Mouse (Mus musculus) thymus, postnatal 36 days (tissue): ENCODE measurements around the gene Ntrk1.

ENCODE experiments used
- DNase-seq, 2 experiments: peaks; one replicate each; pipeline ENCODE4 v3.0.0; 2022; ENCODE audit warnings: mixed read lengths in 2 of 2

The Ntrk1 gene

DNA sequence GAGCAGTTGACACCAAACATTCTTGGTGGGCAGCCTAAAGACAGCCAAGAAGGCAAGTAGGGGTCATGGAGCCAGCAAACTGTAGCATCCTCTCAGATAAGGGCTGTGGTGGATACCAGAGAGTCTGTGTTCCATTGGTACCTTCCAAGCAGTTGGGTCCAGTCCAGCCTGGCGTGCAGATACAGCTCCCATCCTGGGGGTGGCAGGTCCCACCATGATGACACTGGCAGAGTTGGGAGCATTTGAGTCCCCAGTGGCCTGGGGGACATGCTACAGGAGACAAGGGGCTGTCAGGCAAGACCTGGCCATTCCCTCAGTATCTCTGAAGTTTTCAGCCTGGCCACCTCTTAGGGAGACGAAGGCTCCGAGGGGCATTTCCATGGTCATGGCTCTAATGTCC, 42.4 kb downstream of the Ntrk1 start:
- DNase-seq = no peak

DNA sequence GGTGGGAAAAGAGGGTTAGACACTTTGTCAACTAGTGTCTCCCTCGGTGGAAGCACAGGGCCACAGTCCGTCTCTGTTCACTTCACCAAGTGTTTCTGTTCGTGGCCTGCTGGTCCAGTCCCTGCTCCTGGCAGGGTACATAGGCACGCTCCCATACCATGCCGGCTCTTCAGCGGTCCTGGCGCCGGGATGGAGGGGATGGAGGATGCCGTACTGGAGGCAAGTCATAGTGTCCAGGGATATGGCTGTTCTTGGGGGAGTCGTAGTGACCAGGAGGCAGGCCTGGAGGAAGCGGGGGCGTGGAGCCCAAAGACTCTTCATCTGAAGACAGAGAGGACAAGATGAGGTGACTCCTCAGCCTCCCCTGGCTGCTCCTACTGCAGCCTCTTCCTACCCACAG, 45.0 kb downstream of the Ntrk1 start:
- no peak for DNase-seq

DNA sequence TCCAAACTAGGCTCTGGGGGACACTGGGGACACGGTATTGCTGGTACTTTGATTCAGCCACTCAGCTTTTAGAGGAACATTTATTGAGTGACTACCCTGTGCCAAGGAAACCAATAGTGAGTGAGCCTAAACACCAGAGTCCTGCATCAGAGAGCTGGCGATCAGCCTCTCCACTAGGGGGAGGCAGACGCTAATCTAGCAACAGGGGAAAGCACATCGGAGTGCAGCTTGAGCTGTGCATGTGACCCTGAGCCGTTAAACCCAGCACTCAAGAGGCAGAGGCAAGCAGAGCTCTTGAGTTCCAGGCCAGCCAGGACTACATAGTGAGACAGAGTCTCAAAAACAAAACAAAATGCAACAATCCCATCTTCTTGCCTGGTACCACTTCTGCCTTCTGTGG, 45.9 kb downstream of the Ntrk1 start:
- peak; percentile 54 to 55 for DNase-seq

DNA sequence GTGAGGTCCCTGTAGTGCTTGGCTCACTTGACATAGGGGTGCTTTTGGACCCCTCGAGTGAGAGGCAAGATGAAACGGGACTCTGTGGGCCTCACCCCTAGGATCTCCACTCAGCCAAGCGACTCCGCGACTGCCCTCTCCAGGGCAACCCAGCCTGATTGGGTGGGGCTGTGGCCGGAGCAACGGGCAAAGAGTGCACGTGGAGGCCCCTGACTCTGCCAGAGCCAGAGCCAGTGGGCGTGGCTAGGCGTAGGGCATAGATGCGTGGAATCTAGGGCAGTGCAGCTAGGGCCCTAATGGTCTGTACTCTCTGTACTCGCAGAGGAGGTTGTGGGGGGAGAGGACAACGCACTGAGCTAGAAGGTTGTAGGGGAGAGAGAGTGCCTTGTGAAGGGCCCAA, 46.5 kb downstream of the Ntrk1 start, which contains the start of gene Lrrc71:
TSS of gene Lrrc71 (minus strand) at position 195 of the 400 bp plus-strand sequence.
- no peak for DNase-seq

DNA sequence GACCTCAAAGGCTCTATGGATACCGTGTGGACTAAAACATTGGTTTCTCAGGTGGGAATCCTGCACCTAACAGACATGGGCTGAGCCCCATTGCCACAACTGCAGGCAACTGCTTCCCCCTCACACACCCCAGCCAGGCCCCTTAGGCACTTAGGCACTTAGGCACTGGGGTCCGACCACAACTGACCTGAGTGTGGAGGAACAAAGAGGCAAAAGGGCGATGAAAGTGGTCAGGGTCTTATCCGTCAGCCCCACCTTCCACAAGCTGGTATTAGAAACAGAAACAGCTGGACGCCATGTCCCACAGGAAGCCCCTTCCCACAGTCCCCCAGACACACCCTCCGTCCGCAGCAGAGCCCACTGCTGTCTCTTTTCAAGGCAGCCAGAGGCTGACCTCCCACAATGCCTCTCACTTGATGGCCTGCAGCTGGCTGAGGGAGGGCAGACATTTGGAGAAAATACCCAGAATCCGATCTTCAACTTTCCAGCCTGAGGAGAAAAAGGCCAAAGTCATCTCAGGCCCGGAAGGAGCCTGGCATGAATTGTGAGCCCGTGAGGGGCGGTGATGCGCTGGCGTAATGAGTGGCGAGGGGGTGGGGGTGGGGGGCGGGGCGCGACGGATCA, 49.8 kb downstream of the Ntrk1 start:
- DNase-seq = no peak

DNA sequence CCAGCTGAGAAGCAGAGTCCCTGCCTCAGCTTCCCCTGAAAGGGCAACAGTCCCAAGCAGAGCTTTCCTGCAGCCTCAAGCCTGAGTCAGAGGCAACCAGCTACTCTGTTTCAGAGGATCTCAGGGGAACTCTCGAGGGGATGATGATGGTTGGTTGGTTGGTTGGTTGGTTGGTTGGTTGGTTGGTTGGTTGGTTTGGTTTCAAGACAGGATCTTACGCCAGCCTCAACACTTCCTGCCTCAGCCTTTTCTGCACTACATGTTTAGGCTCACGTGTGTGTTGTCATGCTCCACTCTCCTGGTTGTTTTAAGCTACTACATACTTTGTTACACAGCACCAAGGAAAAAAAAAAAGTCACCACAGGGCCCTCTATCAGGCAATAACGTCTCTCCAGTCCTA, 51.0 kb downstream of the Ntrk1 start:
- DNase-seq = no peak

DNA sequence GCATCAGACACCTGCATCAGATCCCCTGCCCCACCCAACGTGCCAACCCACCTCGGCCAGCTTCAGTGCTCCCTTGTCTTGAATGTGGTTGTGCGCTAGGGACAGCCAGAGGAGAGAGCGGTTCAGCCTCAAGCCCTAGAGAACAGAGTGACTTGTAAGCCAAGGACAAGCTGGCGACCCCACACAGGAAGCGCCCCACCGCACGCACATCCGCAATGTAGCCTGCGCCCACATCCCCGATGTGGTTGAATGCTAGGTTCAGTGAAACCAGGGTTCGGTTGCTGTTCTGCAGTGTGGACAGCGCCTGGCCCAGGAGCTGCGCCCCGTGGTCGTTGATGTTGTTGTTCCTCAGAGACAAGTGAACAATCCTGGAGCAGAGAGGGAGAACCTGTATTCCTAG, 52.2 kb downstream of the Ntrk1 start:
- peak; percentile 65 to 71 for DNase-seq

DNA sequence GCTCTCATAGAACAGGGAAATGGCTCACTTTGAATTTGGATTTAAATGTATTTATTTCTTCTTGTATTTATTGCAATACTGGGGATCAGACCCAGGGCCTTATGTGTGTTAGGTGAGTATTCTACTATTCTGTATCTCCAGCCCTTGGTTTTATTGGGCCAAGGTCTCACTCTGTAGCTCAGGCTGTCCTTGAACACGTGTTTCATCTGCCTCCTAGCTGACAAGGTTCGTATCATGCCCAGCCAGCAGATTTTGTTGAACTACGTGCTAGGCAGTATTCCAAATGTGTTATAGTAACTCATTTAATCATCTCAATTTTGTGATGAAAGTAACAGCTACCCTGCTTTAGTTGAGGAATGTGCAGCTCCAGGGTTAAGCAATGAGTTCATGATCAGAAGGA, 52.9 kb downstream of the Ntrk1 start:
- DNase-seq = no peak

DNA sequence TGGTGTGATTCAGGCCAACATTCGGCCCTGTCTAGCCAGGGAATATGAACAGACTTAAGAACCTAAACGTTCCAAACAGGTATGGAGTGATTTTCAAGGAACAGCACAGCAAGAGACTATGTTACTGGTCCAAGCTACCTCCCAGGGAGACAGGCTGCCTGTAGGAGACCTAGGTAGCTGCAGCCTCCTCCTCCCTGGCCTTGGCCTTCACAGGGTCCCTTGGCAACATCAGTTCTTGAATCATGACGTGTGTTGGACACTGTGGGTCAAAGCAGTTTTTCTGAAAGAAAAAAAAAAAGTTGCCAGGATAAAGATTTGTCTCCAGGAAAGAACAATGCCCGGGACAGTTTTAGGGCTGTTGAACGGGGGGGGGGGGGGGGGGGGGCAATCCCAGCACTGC, 56.1 kb downstream of the Ntrk1 start:
- no peak for DNase-seq

DNA sequence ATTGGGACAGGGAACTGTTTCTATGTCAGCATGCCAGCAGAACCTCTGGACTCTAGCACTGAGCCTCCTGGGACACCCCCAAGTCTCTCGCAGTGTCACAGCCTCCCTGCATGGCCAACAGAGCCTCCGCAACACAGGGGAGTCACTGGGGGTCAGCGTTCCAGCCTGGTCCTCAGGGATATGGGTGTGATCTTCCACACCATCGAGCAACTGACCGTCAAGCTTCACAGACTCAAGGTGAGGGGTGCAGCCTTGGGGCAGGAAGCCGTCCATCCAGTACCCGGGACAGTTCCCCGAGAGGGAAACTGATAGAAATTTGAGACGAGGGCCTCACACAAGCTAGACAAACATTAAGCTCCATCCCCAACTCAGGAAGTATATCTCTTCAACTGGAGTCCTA, 59.6 kb downstream of the Ntrk1 start:
- no peak for DNase-seq

DNA sequence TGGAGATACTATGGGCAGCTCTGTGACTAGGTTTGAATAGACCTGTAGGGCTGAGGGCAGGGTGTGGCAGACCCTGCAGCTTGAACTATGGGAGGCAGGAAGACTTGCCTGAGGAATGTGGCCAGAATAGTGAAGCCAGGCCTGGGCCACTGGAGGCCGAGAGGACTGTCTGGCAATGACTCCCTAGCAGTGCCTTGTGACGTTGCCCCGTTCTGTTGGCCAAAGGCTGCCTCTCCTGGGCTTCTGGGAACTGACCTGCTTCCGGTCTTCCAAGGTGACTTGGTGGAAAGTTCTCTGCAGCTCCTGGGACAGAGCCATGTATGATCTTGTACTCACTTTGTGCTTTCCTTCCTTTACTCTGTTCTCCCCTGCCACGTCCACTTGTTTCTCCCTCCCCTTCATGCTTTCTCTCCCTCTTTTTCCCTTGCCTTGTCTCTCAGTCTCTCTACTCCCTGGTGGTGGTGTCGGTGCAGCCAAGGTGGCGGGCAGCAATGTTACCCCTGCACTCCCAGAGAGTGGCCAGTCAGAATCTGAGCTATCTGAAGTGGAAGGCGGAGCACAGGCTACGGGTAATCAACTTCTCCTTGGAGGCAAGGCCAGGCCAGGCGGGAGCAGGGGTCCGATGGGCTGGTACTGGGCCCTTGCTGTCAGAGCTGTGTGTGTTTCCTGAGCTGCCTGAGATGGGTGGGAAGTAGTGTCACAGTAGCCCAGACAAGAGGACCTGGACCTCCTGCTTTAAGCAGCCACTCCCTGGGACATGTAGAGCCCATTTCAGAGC, 60.8 kb downstream of the Ntrk1 start:
- no peak for DNase-seq

DNA sequence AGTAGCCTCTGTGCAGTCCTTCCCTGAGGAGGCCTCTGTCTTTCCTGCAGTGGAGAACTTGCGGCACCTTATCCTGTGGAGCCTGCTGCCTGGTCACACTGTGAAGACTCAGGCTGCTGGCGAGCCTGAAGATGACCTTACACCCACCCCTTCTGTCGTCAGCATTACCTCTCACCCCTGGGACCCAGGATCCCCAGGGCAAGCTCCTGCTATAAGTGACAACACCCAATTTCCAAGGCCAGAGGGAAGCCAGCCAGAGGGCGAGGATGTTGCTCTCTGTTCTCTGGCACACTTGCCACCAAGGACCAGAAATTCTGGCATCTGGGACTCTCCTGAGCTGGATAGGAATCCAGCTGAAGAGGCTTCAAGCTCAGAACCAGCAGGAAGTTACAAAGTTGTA, 61.9 kb downstream of the Ntrk1 start:
- DNase-seq = no peak

DNA sequence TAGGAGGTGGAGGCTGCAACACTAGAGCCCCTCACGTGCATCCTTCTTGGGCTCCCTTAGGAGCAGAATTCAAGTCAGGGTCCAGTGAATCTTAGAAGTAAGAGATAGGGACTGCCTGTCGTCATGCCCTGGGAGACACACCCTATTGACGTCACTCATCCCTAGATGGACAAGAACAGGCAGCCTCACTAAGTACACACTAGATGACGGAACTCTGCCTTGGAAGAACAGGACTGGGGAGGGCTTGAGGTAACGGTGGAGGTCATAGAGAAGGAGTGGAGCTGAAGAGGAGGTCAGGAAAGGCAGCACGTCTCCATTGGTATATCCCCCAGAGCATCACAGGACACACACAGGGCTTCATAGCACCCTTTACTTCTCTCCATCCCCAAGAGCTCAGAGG, 66.3 kb downstream of the Ntrk1 start:
- DNase-seq = no peak
